Mouse (Mus musculus) duodenum, adult 2 months (tissue): ENCODE measurements around the gene Tax1bp3. TPM values are rescaled to one million over a fixed set of nuclear protein-coding genes. Genes with fewer than 3 reads are reported as not detected.

Source experiments
- polyA plus RNA-seq: library from polyadenylated mRNA; depleted of rRNA; stranded (reverse); fragments of >200 nt; gene quantifications from 2 replicates; pipeline ENCODE4 v1.2.3, GENCODE M21; 2012; ENCODE audit warnings: low replicate concordance; rRNA removed

Tax1bp3 gene
- 98.3 and 181 TPM in 2 replicates for polyA plus RNA-seq

DNA sequence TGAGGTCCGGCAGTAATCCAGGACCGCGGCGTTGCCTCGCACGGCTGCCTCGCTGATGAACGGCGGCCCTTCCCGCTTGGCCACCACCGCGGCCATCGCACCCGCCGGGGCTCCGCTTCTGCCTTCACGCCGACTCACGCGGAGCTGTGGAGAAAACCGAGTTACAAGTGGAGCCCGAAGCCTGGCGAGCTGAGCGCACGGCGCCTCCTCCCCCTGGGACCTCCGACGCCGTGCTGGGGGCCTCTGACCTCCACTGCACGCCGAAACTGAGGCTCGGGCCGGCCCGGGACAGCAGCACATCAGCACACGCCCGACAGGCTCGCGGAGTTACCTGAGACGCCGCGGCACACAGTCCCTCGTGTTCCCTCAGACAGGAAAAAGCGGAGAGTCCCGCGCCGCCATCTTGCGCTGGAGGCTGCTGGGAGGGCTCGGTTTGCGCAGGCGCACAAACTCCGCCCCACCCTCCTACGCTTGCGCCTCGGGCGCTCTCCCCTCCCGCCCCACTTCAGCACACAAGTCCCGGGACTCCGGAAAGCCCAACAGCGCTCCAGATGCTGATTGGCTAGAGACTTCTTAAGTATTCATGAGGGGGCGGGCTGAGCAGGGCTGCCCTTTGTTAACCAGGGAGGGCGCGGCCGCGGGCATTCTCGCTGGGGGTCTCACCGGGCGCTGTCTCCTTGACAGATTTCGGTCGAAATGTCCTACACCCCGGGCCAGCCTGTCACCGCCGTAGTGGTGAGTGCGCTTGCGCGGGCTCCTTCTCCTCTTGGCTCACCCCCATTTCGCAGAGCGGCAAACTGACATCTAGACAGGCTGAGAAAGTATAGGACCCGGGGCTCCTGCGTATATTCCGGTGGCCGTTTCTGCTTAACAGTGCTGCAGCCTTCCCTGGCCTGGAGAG lies at the start of gene Tax1bp3, which contains the start of gene Emc6:
TSS of gene Tax1bp3 (plus strand) at position 476 of the 901 bp plus-strand sequence.
TSS of gene Emc6 (minus strand) at position 430 of the 901 bp plus-strand sequence.

GRCm38 (mm10) chr11:73137591-73138501 lies 39.0 kb upstream of the Tax1bp3 start, which contains the start of gene Haspin:
Gene Haspin, minus strand, starts transcription at chr11:73138294.

GRCm38 (mm10) chr11:73159957-73160810 lies 16.7 kb upstream of the Tax1bp3 start, which contains the start of gene P2rx5:
Gene P2rx5, plus strand, starts transcription at chr11:73160421.

DNA sequence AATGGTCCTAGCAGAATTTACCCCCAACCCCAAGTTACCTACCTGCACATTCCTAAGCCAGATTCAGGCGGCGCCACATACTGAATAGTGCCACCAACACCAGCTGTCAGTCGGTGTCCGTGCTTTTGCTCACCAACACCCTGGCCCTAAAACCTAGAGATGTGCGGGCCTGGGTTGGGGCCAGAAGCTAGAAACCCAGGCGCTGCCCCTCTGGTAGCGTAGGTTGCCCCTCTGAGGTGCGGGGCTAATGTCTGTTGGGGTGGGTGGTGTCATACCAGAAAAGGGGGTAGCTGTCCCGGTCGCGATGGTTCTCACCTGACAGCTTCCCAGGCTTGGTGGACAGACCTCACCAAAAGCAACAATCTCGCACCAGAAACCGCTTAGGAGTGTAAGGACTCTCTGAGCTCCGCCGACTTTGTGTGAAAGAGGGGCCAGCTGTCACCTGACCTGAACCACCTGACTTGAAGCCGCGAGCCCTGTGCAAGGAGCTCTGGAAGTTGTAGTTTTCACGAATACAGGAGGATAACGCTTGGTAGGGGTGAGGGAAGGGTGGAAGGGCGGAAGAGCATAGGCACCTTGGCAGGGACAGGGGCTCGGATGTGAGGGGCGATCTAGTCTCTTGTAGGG lies 21.8 kb downstream of the Tax1bp3 start, which contains the start of gene Ctns:
TSS of gene Ctns (minus strand) at position 440 of the 627 bp plus-strand sequence.

DNA sequence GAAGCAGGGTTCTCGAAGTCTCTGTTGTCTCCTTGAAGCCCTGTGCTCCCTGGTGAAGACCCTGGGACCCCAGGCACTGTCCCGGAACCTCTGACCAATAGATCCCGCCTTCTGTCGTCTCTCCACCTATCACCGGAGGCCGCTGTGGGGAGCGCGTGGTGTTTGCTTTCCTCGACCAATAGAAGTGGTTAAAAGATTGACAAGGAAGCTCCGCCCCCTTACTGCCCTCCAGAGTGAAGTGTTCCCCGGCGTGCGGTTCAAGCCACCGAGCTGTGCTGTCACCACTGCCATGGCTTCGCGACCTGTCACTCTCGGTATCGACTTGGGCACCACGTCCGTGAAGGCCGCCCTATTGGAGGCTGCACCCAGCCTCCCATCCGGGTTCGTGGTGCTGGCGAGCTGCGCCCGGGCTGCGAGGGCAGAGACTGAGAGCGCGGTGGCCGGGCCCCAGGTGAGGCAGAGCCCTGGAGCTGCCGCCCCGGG lies 22.4 kb downstream of the Tax1bp3 start, which contains the start of gene Shpk:
TSS of gene Shpk (plus strand) at position 231 of the 483 bp plus-strand sequence.

Other genes starting within 250 kb of the Tax1bp3 start
- gene Atp2a3, start 215.9 kb upstream of the Tax1bp3 start, polyA plus RNA-seq: 63.3 and 152 TPM in 2 replicates
- 14.7 and 18.8 TPM in 2 replicates for gene P2rx1, start 178.0 kb upstream of the Tax1bp3 start, polyA plus RNA-seq
- gene Camkk1, start 158.1 kb upstream of the Tax1bp3 start, polyA plus RNA-seq: 2.1 and 2.2 TPM in 2 replicates
- 0.88 and 0.90 TPM in 2 replicates for gene Ncbp3, start 129.3 kb upstream of the Tax1bp3 start, polyA plus RNA-seq
- gene Itgae, start 86.5 kb upstream of the Tax1bp3 start, polyA plus RNA-seq: 3.5 and 7.0 TPM in 2 replicates
- gene Haspin, start 38.8 kb upstream of the Tax1bp3 start, polyA plus RNA-seq: 1.8 and 3.7 TPM in 2 replicates
- gene P2rx5, start 16.7 kb upstream of the Tax1bp3 start, polyA plus RNA-seq: 0.33 TPM in 1 of 2 replicates, not detected in the other
- 45.1 and 69.0 TPM in 2 replicates for gene Emc6, start within 50 bp of the Tax1bp3 start, polyA plus RNA-seq
- 13.2 and 13.6 TPM in 2 replicates for gene Ctns, start 22.0 kb downstream of the Tax1bp3 start, polyA plus RNA-seq
- gene Shpk, start 22.4 kb downstream of the Tax1bp3 start, polyA plus RNA-seq: 15.3 and 15.7 TPM in 2 replicates
- gene Trpv1, start 57.2 kb downstream of the Tax1bp3 start, polyA plus RNA-seq: 0.11 TPM in 1 of 2 replicates, not detected in the other
- 0.12 and 0.38 TPM in 2 replicates for gene Trpv3, start 90.3 kb downstream of the Tax1bp3 start, polyA plus RNA-seq
- 0.82 and 5.1 TPM in 2 replicates for gene Aspa, start 152.5 kb downstream of the Tax1bp3 start, polyA plus RNA-seq
- not detected in 2 replicates for gene Gm49340, start 152.7 kb downstream of the Tax1bp3 start, polyA plus RNA-seq
- not detected in 2 replicates for gene Spata22, start 152.7 kb downstream of the Tax1bp3 start, polyA plus RNA-seq
- 0.12 TPM in 1 of 2 replicates, not detected in the other for gene Olfr20, start 173.7 kb downstream of the Tax1bp3 start, polyA plus RNA-seq
- gene Olfr376, start 194.2 kb downstream of the Tax1bp3 start, polyA plus RNA-seq: not detected in 2 replicates
- gene Olfr1, start 222.5 kb downstream of the Tax1bp3 start, polyA plus RNA-seq: not detected in 2 replicates